Mouse (Mus musculus): Measurements from ENCODE around the gene Erich4. TPM values are rescaled to one million over a fixed set of nuclear protein-coding genes. Genes with fewer than 3 reads are reported as not detected.

Gene Erich4
- not detected for polyA plus RNA-seq (2017; shearing (Covaris generic))

GRCm38 (mm10) chr7:25615706-25616011, at the start of gene Erich4:
Gene Erich4 (minus strand): TSS chr7:25615892.

DNA sequence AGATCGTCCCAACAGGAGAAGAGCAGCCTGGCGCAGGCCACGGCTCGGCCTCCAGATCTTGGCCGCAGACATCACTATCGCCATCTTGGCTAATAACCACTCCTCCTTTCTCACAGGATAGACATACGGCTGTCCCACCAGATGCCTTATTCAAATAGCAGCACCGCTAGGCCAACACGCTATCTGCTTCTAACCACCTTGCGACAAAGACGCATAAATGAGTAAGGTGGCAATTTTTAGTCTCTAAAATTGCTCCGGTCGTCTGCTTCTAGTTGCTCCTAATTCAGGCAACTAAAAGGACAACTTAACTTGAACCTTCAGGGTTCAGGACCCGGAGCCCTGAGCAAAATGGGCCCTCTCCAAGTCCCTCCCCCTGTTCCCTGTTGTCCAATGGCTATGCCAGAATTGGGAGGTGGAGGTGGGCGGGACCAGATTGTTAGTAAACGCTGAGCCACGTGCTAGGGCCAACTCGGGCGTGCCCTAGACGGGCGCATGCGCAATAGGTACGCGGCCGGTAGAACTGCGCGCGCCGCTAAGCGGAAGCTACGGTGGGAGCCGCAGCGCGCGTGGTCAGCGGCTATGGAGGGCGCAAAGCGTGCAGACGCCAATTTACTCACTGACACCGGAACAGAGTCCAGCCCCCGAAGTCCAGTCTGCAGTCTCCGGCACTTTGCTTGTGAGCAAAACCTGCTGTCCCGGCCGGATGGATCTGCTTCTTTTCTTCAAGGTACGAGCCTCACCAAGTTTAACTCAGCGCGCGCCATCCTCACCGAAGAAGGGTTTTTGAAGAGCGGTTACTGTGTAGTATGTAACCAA, 43.2 kb upstream of the Erich4 start, which contains the start of the genes Bckdha and Exosc5:
Gene Bckdha, minus strand, starts transcription at position 325 of the 816 bp plus-strand sequence.
Gene Exosc5, plus strand, starts transcription at position 508 of the 816 bp plus-strand sequence.

GRCm38 (mm10) chr7:25626509-25627430, 11.1 kb upstream of the Erich4 start, which contains the start of gene B3gnt8:
Gene B3gnt8 (plus strand): TSS chr7:25626654.

GRCm38 (mm10) chr7:25618865-25619721, 3.4 kb upstream of the Erich4 start, which contains the start of gene Dmac2:
Gene Dmac2 (plus strand): TSS chr7:25619414.

Other genes starting within 250 kb of the Erich4 start
- not detected for gene Cnfn, start 246.2 kb downstream of the Erich4 start, polyA plus RNA-seq (2017; shearing (Covaris generic))
- gene Lipe, start 217.2 kb downstream of the Erich4 start, polyA plus RNA-seq (2017; shearing (Covaris generic)), result 16.9 TPM
- gene Cxcl17, start 203.0 kb downstream of the Erich4 start, polyA plus RNA-seq (2017; shearing (Covaris generic)), result 0.52 TPM
- 0.60 TPM for gene Ceacam1, start 138.3 kb downstream of the Erich4 start, polyA plus RNA-seq (2017; shearing (Covaris generic))
- gene Ceacam2, start 76.0 kb downstream of the Erich4 start, polyA plus RNA-seq (2017; shearing (Covaris generic)), result not detected
- 78.3 TPM for gene Dmac2, start 3.5 kb upstream of the Erich4 start, polyA plus RNA-seq (2017; shearing (Covaris generic))
- gene B3gnt8, start 10.8 kb upstream of the Erich4 start, polyA plus RNA-seq (2017; shearing (Covaris generic)), result 0.84 TPM
- 58.4 TPM for gene Bckdha, start 43.1 kb upstream of the Erich4 start, polyA plus RNA-seq (2017; shearing (Covaris generic))
- 124 TPM for gene Exosc5, start 43.3 kb upstream of the Erich4 start, polyA plus RNA-seq (2017; shearing (Covaris generic))
- 5.8 TPM for gene Tmem91, start 59.3 kb upstream of the Erich4 start, polyA plus RNA-seq (2017; shearing (Covaris generic))
- 57.4 TPM for gene B9d2, start 64.9 kb upstream of the Erich4 start, polyA plus RNA-seq (2017; shearing (Covaris generic))
- 74.0 TPM for gene Tgfb1, start 71.1 kb upstream of the Erich4 start, polyA plus RNA-seq (2017; shearing (Covaris generic))
- gene Ccdc97, start 103.2 kb upstream of the Erich4 start, polyA plus RNA-seq (2017; shearing (Covaris generic)), result 78.0 TPM
- 64.0 TPM for gene Hnrnpul1, start 138.9 kb upstream of the Erich4 start, polyA plus RNA-seq (2017; shearing (Covaris generic))
- gene Axl, start 172.8 kb upstream of the Erich4 start, polyA plus RNA-seq (2017; shearing (Covaris generic)), result 66.4 TPM
- gene Cyp2s1, start 201.0 kb upstream of the Erich4 start, polyA plus RNA-seq (2017; shearing (Covaris generic)), result 5.8 TPM